Mouse (Mus musculus) kidney, embryonic 16.5 days (tissue): Measurements from ENCODE around the gene Nox1. TPM values are rescaled to one million over a fixed set of nuclear protein-coding genes. Genes with fewer than 3 reads are reported as not detected.

Source experiments
- ATAC-seq: fragments of 200-750 bp; cut with Nextera tagmentation; 2 replicates; pipeline ENCODE4 v1.8.0; 2017; ENCODE audit warnings: moderate TSS enrichment; ENCODE audit not compliant: low FRiP score, low TSS enrichment
- H3K27ac ChIP-seq: fragments of 300-500 bp; sonication (generic); 2 replicates; pipeline ENCODE4 v1.5.1; 2014; ENCODE audit warnings: low read length
- H3K27me3 ChIP-seq: fragments of 300-500 bp; sonication (generic); 2 replicates; pipeline ENCODE4 v1.6.1; 2014; ENCODE audit warnings: low read length, control low read depth, mixed read lengths; ENCODE audit not compliant: insufficient read depth
- H3K36me3 ChIP-seq: fragments of 300-500 bp; sonication (generic); 2 replicates; pipeline ENCODE4 v1.6.1; 2014; ENCODE audit warnings: low read length, control low read depth, mixed read lengths; ENCODE audit not compliant: insufficient read depth
- H3K4me1 ChIP-seq: fragments of 300-500 bp; sonication (generic); 2 replicates; pipeline ENCODE4 v1.6.1; 2014; ENCODE audit warnings: low read length, control low read depth, mixed read lengths; ENCODE audit not compliant: insufficient read depth
- H3K4me2 ChIP-seq: fragments of 300-500 bp; sonication (generic); replicated peaks from 2 replicates; pipeline ENCODE4 v1.6.1; 2014; ENCODE audit warnings: low read depth, low read length
- H3K4me3 ChIP-seq: fragments of 300-500 bp; sonication (generic); 2 replicates; pipeline ENCODE4 v1.5.1; 2014; ENCODE audit warnings: mild to moderate bottlenecking, low read length
- H3K9ac ChIP-seq: fragments of 300-500 bp; sonication (generic); replicated peaks from 2 replicates; pipeline ENCODE4 v1.6.1; 2014; ENCODE audit warnings: low read length
- H3K9me3 ChIP-seq: fragments of 300-500 bp; sonication (generic); 2 replicates; pipeline ENCODE4 v1.6.1; 2016; ENCODE audit warnings: low read length, control low read depth
- WGBS: fragments of 180-500 bp; shearing (Covaris S2); extraction: QIAGEN DNeasy Blood & Tissue Kit; methylation state at CpG from one replicate; pipeline ENCODE4 v1.1.7; 2014; 5-methylcytosine and 5-hydroxymethylcytosine counted together
- polyA plus RNA-seq: library from polyadenylated mRNA; unstranded; fragments of >200 nt; fragmentation: Nextera tagmentation; extraction: Ambion mirVana; gene quantifications from 2 replicates; pipeline ENCODE4 v1.2.1, GENCODE M21; 2015

Nox1 gene
- 0.19 TPM in 1 of 2 replicates, not detected in the other for polyA plus RNA-seq

- Histone ChIP-seq H3K4me1 (no peaks in the 10 kb centered on the region), H3K36me3 (no peaks in the 10 kb centered on the region), H3K4me2 (no peak within 1 kb of the TSS), H3K9me3 (no peaks in the 10 kb centered on the region), H3K27me3 (no peaks in the 10 kb centered on the region; the same call in 1 of the 2 replicates), H3K9ac (no peak within 1 kb of the TSS), H3K27ac (no peak within 1 kb of the TSS), H3K4me3 (no peak within 1 kb of the TSS)
- 74% methylated on average over 4 of the region's 4 CpGs for WGBS
- no peak for ATAC-seq
Measured at GRCm38 (mm10) chrX:134221856-134222255, at the start of gene Nox1. TSS of gene Nox1 (minus strand) at chrX:134221956.

- Histone ChIP-seq H3K9me3 (no peaks in the 10 kb centered on the region), H3K4me1 (no peaks in the 10 kb centered on the region), H3K4me2 (no peak overlapping the region), H3K4me3 (no peak overlapping the region), H3K27me3 (peaks cover 9% of the 10 kb centered on the region; the same call in 1 of the 2 replicates), H3K36me3 (0 out of 2 replicates have a peak, but pooled peaks cover 13% of the 10 kb centered on the region), H3K9ac (no peak overlapping the region), H3K27ac (no peak overlapping the region)
- ATAC-seq = no peak
- 78% methylated on average over 11 of the region's 11 CpGs for WGBS
Measured at GRCm38 (mm10) chrX:134262129-134262528, 40.4 kb upstream of the Nox1 start.

- WGBS = 68% methylated on average over 5 of the region's 5 CpGs
- H3K9me3 ChIP-seq = no peaks in the 10 kb centered on the region
- no peaks in the 10 kb centered on the region for H3K4me1 ChIP-seq
- no peak overlapping the region for H3K4me2 ChIP-seq
- H3K4me3 ChIP-seq = no peak overlapping the region
- peaks cover 9% of the 10 kb centered on the region; the same call in 1 of the 2 replicates for H3K27me3 ChIP-seq
- H3K9ac ChIP-seq = no peak overlapping the region
- ATAC-seq = no peak
- H3K36me3 ChIP-seq = 0 out of 2 replicates have a peak, but pooled peaks cover 13% of the 10 kb centered on the region
- no peak overlapping the region for H3K27ac ChIP-seq
Measured at GRCm38 (mm10) chrX:134261191-134261590, 39.4 kb upstream of the Nox1 start.

- Histone ChIP-seq H3K27me3 (no peaks in the 10 kb centered on the region), H3K4me2 (no peak overlapping the region), H3K36me3 (no peaks in the 10 kb centered on the region), H3K9ac (no peak overlapping the region), H3K4me3 (no peak overlapping the region), H3K9me3 (0 out of 2 replicates have a peak, but pooled peaks cover 2% of the 10 kb centered on the region), H3K4me1 (no peaks in the 10 kb centered on the region), H3K27ac (no peak overlapping the region)
- ATAC-seq = no peak
- WGBS = 53% methylated on average over 2 of the region's 2 CpGs
Measured at GRCm38 (mm10) chrX:134248202-134248601, 26.4 kb upstream of the Nox1 start.

GRCm38 (mm10) chrX:134245946-134246345, 24.2 kb upstream of the Nox1 start:
- no peak overlapping the region for H3K4me3 ChIP-seq
- 0 out of 2 replicates have a peak, but pooled peaks cover 3% of the 10 kb centered on the region for H3K36me3 ChIP-seq
- H3K9ac ChIP-seq = no peak overlapping the region
- H3K27me3 ChIP-seq = no peaks in the 10 kb centered on the region
- WGBS = 91% methylated on average over 10 of the region's 10 CpGs
- ATAC-seq = no peak
- H3K27ac ChIP-seq = no peak overlapping the region
- no peak overlapping the region for H3K4me2 ChIP-seq
- H3K4me1 ChIP-seq = no peaks in the 10 kb centered on the region
- 0 out of 2 replicates have a peak, but pooled peaks cover 2% of the 10 kb centered on the region for H3K9me3 ChIP-seq

GRCm38 (mm10) chrX:134238266-134238665, 16.5 kb upstream of the Nox1 start:
- H3K9me3 ChIP-seq = no peaks in the 10 kb centered on the region
- peaks cover 13% of the 10 kb centered on the region; the same call in 1 of the 2 replicates for H3K36me3 ChIP-seq
- H3K27ac ChIP-seq = no peak overlapping the region
- H3K9ac ChIP-seq = no peak overlapping the region
- no peaks in the 10 kb centered on the region for H3K27me3 ChIP-seq
- H3K4me1 ChIP-seq = no peaks in the 10 kb centered on the region
- no peak overlapping the region for H3K4me2 ChIP-seq
- ATAC-seq = no peak
- H3K4me3 ChIP-seq = no peak overlapping the region
- WGBS = 93% methylated on average over 10 of the region's 10 CpGs

- Histone ChIP-seq H3K4me3 (no peak overlapping the region), H3K9ac (no peak overlapping the region), H3K4me2 (no peak overlapping the region), H3K27ac (no peak overlapping the region), H3K9me3 (no peaks in the 10 kb centered on the region), H3K27me3 (no peaks in the 10 kb centered on the region), H3K4me1 (no peaks in the 10 kb centered on the region), H3K36me3 (peaks cover 1% of the 10 kb centered on the region; the same call in 1 of the 2 replicates)
- ATAC-seq = no peak
- 92% methylated on average over 1 of the region's 1 CpGs for WGBS
Measured at GRCm38 (mm10) chrX:134233048-134233447, 11.3 kb upstream of the Nox1 start.

DNA sequence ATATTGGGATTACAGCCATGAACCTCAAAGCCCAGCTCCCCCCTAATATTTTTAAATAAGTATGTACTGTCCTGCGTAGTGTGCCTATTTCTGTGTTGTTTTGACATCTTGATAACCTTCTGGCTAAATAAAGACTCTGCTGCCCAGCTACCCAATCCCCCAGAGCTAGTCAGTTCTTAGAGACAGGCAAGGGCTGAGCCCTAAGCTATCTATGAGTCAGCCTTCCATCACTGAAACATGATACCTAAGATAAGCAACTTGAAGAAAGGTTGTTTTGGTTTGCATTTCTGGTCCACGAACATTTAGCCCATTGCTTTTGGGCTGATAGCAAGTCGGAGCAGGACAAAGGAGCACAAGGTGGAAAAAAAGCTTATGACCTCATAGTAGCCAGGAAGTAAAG, 1.1 kb downstream of the Nox1 start:
- Histone ChIP-seq H3K4me1 (no peaks in the 10 kb centered on the region), H3K27me3 (no peaks in the 10 kb centered on the region; the same call in 1 of the 2 replicates), H3K27ac (no peak overlapping the region), H3K4me2 (no peak overlapping the region), H3K9me3 (no peaks in the 10 kb centered on the region), H3K36me3 (no peaks in the 10 kb centered on the region), H3K9ac (no peak overlapping the region), H3K4me3 (no peak overlapping the region)
- WGBS = 57% methylated on average over 3 of the region's 3 CpGs
- no peak for ATAC-seq

- Histone ChIP-seq H3K36me3 (no peaks in the 10 kb centered on the region), H3K4me2 (no peak overlapping the region), H3K9ac (no peak overlapping the region), H3K4me3 (no peak overlapping the region), H3K27me3 (no peaks in the 10 kb centered on the region; the same call in 1 of the 2 replicates), H3K9me3 (no peaks in the 10 kb centered on the region), H3K27ac (no peak overlapping the region), H3K4me1 (no peaks in the 10 kb centered on the region)
- 71% methylated on average over 4 of the region's 4 CpGs for WGBS
- no peak for ATAC-seq
Measured at GRCm38 (mm10) chrX:134218161-134218560, 3.6 kb downstream of the Nox1 start.

GRCm38 (mm10) chrX:134211151-134211642, 10.6 kb downstream of the Nox1 start:
- Histone ChIP-seq H3K27me3 (no peaks in the 10 kb centered on the region; the same call in 1 of the 2 replicates), H3K9me3 (no peaks in the 10 kb centered on the region), H3K36me3 (no peaks in the 10 kb centered on the region), H3K4me3 (no peak overlapping the region), H3K4me1 (no peaks in the 10 kb centered on the region), H3K27ac (no peak overlapping the region), H3K4me2 (no peak overlapping the region), H3K9ac (no peak overlapping the region)
- ATAC-seq = no peak
- WGBS = 87% methylated on average over 7 of the region's 7 CpGs
